Mouse (Mus musculus): ENCODE measurements around the gene Nt5c2.

DNA sequence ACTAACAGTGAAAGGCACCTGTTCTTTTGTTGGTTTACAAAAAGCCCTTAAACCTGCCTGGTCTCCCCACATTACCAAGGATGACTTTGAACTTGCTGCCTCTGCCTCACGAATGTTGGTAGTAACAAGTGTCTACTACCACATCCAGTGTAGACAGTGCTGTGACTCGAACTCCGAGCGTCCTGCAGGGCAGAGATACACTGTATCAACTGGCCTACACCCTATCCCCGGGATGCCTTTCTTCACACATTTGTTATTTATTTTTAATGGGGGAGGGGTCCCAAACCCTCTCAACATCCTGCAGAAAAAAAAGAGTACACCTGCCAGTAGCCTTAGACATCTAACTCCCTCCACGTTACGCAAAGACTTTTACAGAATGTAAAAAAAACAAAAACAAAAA, 34.9 kb upstream of the Nt5c2 start:
- TF ChIP-seq CTCF (IDR thresholded peaks at IDR 0.05; ENCODE audit: extremely low read depth, insufficient read depth, insufficient read length, insufficient replicate concordance): no peak
- no peak for TF ChIP-seq POLR2A (IDR thresholded peaks at IDR 0.05; ENCODE audit: low read depth, low read length)

Data from spleen, adult 2 months (tissue).